Mouse (Mus musculus): ENCODE measurements around the gene Aig1.

DNA sequence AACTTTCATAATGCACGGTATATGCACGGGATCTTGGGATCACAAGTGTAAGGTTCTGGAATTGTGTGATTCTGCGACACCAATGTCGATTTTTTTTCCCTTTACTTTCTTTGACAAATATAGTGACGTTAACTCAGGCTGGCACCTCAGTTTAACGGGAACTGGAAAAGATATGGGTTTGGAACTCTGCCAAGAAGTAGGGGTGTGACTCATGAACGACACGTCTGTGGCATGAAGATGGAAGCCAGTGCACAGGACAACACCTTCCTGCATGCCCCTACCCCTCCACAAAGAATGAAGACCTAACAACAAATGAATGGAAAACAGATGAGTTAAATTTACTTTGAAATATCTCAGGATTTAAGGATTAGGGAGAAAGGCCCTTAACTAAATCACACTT is 76.0 kb downstream of the Aig1 start:
- TF ChIP-seq POLR2A (IDR thresholded peaks at IDR 0.05; ENCODE audit: low read depth, low read length) (no peak), CTCF (IDR thresholded peaks at IDR 0.05; ENCODE audit: extremely low read depth, insufficient read depth, insufficient read length, insufficient replicate concordance) (no peak)
